Mouse (Mus musculus) ES-E14 (cell line): ENCODE measurements around the gene Gm49380.

Experiments
- HCFC1 ChIP-seq: IDR thresholded peaks from 2 replicates; pipeline ENCODE4 v1.6.1; 2012; ENCODE audit warnings: low read length, inconsistent platforms, borderline replicate concordance; ENCODE audit not compliant: insufficient read depth
- ZC3H11A ChIP-seq: IDR thresholded peaks from 2 replicates; pipeline ENCODE4 v1.6.1; 2012; ENCODE audit warnings: low read depth, mild to moderate bottlenecking, inconsistent platforms, low read length, borderline replicate concordance
- ZNF384 ChIP-seq: IDR thresholded peaks from 2 replicates; pipeline ENCODE4 v1.6.1; 2012; ENCODE audit warnings: low read depth, low read length, inconsistent platforms

- TF ChIP-seq ZC3H11A = no peak
- no peak for TF ChIP-seq ZNF384
- TF ChIP-seq HCFC1 = no peak
Measured at GRCm38 (mm10) chr9:44078955-44079756, 34.1 kb downstream of the Gm49380 start.
